Mouse (Mus musculus) lung, postnatal 0 days (tissue): ENCODE data around the gene Gm35315.

Experiments
- CTCF ChIP-seq: IDR thresholded peaks from 2 replicates; pipeline ENCODE4 v1.5.1; 2016; ENCODE audit warnings: antibody characterized with exemption, mild to moderate bottlenecking
- EP300 ChIP-seq: IDR thresholded peaks from 2 replicates; pipeline ENCODE4 v1.6.1; 2016; ENCODE audit warnings: antibody characterized with exemption, mild to moderate bottlenecking, control low read depth

- no peak for TF ChIP-seq CTCF
- TF ChIP-seq EP300 = no peak
Measured at GRCm38 (mm10) chr5:110091546-110091945, 2.7 kb downstream of the Gm35315 start.
